Mouse (Mus musculus): ENCODE results near the gene Stk38. TPM values are rescaled to one million over a fixed set of nuclear protein-coding genes. Genes with fewer than 3 reads are reported as not detected.

Gene Stk38
- polyA plus RNA-seq, 1 experiment from 2014 or later, result 121 TPM

- no peak for DNase-seq (ENCODE audit: low spot score)
Observed at GRCm38 (mm10) chr17:28954416-28954815, 53.4 kb downstream of the Stk38 start.

- DNase-seq (ENCODE audit: low spot score), result peak; percentile 15
Observed at GRCm38 (mm10) chr17:28953251-28953650, 54.5 kb downstream of the Stk38 start.

- peak; percentile 91 for DNase-seq (ENCODE audit: low spot score)
Observed at GRCm38 (mm10) chr17:28951831-28952799, 55.7 kb downstream of the Stk38 start, which contains the start of gene Kctd20. Gene Kctd20, plus strand, starts transcription at chr17:28951950.

- no peak for DNase-seq (ENCODE audit: low spot score)
Observed at GRCm38 (mm10) chr17:28950751-28951150, 57.0 kb downstream of the Stk38 start.

DNA sequence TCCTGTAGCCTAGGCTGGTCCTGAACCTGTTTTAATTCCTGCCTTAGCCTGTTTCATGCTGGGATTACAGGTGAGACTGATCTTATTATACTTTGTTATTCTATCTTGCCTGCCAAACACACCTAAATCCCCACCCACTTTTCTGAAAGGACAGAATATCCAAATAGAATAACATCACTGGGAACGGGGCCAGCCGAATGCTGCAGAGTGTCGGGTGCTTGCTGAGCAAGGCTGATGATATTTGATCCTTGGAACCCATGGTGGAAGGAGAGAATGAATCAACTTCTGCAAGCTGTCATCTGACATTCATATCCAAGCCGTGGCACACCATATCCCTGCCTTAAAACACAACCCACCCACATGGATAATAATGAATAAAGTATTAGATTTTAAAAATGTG lies 59.1 kb downstream of the Stk38 start:
- no peak for DNase-seq (ENCODE audit: low spot score)

DNA sequence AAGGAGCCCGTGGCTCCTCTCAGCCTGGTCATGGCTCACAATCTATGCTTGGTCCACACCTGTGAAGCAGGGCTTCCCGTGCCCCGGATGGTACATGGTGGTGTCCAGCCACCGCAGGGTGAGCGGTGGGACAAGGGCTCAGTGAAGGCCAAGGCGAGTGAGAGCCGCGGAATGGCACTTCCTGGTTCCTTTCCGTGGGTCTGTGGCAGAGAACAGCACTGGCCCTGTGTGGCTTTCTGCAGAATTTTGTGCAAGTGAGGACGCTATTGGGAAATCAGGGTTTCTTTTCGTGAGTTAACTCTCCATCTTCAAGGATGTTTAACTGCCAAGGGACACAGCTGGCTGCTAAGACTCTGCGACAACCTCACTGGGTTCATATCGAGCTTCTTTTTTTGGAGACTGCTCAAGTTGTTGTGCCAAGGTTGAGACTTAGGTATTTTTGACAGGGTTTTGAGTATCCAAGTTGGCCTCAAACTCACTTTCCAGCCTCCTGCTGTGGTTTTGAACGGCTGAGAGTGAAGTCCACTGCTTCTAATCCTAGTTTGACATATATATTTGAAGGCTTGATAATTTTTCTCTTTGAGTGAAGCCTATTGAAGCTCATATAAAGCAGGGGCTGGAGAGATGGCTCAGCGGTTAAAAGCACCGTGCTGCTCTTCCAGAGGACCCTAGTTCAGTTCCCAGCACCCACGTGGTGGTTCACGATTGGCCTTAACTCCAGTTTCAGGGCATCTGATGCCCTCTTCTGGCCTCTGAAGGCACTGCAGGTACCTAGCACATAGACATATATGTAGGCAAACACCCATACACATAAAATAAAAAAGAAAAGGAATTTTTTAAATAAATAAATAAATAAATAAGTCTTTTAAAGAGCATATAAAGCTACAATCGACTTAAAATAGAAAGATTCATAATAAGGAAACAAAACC lies 60.5 kb downstream of the Stk38 start:
- no peak for DNase-seq (ENCODE audit: low spot score)

DNA sequence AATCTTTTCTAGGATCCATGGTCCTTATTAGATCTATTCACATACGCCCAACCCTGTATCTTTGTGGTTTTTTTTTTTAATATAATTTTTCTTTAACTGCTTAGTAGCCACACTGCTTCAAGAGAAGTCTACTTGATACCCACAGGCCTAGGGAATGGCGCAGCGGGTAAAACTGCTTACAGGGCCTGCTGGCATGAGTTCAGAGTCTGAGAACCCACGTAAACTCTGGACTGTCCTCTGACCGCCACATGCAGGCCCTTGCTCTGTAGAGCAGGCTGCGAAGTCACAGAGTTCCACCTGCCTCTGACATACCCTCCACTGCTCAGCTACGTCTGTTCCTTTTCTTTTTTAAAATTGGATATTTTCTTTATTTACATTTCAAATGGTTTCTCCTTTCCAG lies 63.3 kb downstream of the Stk38 start:
- no peak for DNase-seq (ENCODE audit: low spot score)

DNA sequence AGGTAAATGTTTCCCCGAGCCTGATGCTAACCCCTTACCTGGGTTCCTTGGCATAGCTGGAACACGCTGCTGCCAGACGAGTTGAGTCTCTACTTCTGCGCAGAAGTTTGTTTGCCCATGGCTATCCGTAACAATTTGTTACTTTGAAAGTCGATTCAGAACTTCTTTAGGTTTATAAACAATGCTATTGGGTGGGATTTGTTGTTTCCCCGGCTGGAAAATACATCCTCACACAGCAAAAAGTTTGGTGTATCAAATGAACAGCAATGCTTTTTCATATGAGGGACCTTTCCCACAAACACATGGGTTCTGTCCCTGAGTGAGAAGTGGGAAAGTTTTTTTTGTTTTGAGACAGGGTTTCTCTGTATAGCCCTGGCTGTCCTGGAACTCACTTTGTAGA lies 64.1 kb downstream of the Stk38 start, which contains the start of gene Pxt1:
Pxt1 (minus strand) TSS at position 101 of the 400 bp plus-strand sequence.
- no peak for DNase-seq (ENCODE audit: low spot score)

- no peak for DNase-seq (ENCODE audit: low spot score)
Observed at GRCm38 (mm10) chr17:28942101-28942500, 65.7 kb downstream of the Stk38 start.

- no peak for DNase-seq (ENCODE audit: low spot score)
Observed at GRCm38 (mm10) chr17:28940776-28941555, 66.8 kb downstream of the Stk38 start.

DNA sequence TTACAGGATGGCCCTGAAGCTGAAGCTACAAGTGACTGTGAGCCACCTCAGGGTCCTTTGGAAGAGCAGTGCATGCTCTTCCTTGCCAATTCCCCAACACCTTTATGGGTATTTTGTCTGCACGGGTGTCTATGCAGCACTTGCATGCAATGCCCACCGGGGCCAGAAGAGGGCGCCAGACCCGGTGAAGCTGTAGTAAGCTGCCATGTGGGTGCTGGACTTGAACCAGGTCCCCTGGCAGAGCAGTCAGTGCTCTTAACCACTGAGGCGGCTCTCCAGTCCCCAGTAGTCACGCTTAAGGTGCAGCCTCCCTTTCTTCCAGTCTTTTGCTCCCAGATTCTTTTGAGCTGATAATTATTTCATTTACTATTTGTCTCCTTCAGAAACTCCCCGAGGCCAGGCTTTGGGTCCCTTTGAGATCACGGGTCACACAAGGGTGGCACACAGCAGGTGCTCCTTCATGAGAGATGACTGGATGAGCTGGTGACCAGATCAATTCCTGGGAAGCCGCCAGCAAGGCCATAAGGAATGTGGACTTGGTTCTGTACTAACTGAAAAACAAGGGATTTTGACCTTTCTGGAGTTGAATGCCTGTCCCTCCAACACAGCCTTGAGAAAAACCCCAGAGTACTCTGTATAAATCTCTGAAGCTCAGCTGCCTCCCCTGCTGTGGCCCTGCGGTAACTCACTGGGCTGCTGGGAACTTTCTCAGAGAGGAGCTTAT lies 71.0 kb downstream of the Stk38 start:
- DNase-seq (ENCODE audit: low spot score), result peak; percentile 56

- DNase-seq (ENCODE audit: low spot score), result no peak
Observed at GRCm38 (mm10) chr17:28936133-28936532, 71.7 kb downstream of the Stk38 start.

DNA sequence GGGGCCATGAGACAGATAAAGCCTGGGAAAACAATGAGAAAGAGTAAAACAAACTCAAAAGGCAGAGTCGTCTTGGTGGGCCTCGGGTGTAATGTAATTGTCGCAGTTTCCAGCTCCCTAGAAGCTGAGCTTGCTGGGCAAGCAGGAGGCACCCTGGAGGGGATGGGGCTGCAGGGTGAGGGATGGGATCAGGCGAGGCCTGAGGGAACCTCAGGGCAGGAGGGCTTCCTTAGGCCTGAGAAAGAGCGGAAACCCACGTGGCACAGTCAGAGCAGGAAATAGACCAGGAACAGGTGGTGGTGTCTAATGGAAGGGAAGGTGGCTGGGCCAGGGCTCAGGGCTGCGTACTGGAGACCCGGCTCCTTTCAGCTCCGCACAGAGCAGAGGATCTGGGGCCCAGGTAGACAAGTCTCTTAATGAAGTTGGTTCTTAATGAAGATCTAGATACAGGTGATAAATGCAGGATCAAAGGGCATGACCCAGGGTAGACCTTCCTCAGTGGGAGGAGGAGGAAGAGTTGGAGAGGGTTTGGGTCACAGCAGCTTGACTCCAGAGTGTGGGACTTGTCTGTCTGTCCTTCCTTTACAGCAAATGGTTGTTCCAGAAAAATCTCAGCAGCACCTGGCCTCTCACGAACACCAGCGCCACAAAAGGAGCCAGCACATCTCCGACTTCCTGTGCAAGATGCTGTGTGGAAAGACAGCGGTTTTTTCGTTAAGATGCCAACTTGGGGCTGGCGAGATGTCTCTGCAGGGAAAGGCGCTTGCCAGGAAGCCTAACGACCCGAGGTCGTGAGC lies 73.5 kb downstream of the Stk38 start:
- DNase-seq (ENCODE audit: low spot score), result no peak

- no peak for DNase-seq (ENCODE audit: low spot score)
Observed at GRCm38 (mm10) chr17:28932274-28932673, 75.5 kb downstream of the Stk38 start.

- DNase-seq (ENCODE audit: low spot score), result no peak
Observed at GRCm38 (mm10) chr17:28931436-28932211, 76.2 kb downstream of the Stk38 start.

DNA sequence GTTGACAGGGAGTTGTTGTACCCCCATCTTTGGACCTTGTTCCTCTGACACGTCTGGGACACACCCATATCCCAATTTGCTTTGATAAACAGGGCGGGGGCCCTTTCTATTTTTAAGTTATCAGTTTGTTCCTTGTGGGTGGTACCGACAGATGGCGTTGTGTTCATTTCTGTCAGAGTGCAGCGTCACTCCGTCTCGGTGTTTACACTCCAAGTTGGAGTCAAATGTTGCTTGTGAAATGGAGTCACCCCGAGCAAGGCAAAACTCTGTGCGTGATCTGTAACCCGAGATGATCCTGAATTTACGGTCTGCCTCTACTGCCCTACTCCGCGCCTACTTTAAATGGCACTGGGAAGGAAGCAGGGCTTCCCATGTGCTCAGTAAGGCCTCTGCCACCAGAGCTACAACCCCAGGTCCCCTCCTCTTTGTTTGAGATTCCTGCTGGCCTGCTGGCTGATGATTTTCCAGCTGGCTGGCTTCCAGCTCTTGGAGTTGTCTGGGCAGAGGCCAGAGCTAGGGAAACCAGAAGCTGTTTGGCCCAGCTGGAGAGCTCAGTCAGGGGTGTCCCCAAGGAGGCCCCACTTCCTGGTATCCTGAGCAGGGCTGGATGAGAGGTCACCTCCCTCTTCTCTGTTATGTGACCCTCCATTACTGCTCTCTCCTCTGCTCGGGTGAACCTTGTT lies 77.3 kb downstream of the Stk38 start:
- peak; percentile 43 for DNase-seq (ENCODE audit: low spot score)

DNA sequence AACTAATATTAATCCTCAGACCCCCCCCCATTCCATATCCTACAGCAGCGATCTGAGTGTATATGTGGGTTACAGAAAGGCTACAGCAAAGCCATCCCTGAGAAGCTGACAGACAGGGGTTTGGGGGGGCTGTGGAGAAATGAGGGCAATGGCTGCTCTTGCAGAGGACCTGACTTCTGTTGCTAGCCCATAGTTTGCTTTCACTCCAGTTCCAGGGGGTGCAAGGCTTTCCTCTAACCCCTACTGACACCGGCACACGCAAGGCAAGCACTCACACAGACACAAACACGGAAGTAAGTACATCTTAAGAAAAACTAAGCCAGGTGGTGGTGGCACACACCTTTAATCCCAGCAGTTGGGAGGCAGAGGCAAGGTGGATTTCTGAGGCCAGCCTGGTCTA lies 78.4 kb downstream of the Stk38 start:
- DNase-seq (ENCODE audit: low spot score), result no peak

GRCm38 (mm10) chr17:28928004-28928403 lies 79.8 kb downstream of the Stk38 start:
- no peak for DNase-seq (ENCODE audit: low spot score)
